ENCODE assay signal across 35 mouse cellular contexts in genomic region chr14:115990764-115991163, GRCm38 (mm10).
"Had no signal": no experiment of that assay in that cellular context is flagged by ENCODE, and none has a peak within 500 bp of the region (broad histone marks: within the 10 kb centered on the region; RNA-seq: fewer than 3 reads in every experiment).

No protein-coding gene starts in this region.

- H3K9ac ChIP-seq: heart, embryonic 12.5 days; heart, embryonic 13.5 days; heart, embryonic 15.5 days; hindbrain, embryonic 12.5 days; hindbrain, embryonic 13.5 days; hindbrain, embryonic 14.5 days; hindbrain, embryonic 15.5 days; intestine, embryonic 15.5 days; kidney, embryonic 15.5 days had no signal

- H3K27ac ChIP-seq: heart, embryonic 10.5 days; heart, embryonic 13.5 days; heart, embryonic 15.5 days; hindbrain, embryonic 10.5 days; hindbrain, embryonic 12.5 days; hindbrain, embryonic 13.5 days; hindbrain, embryonic 14.5 days; hindbrain, embryonic 15.5 days; hindbrain, postnatal 0 days; intestine, embryonic 15.5 days; kidney, embryonic 15.5 days; kidney, postnatal 0 days; layer of hippocampus, adult 2 months had no signal

- ATAC-seq: hindbrain, embryonic 16.5 days; hindbrain, postnatal 0 days; inflammation-experienced regulatory T-cells, adult 6 months; intestine, embryonic 15.5 days; intestine, embryonic 16.5 days; intestine, postnatal 0 days had no signal

- DNase-seq: heart, postnatal 10 days; heart, postnatal 14 days; heart, postnatal 36 days; heart, postnatal 4 days; kidney, adult 11 months; kidney, adult 18-20 months; kidney, adult 2 months; kidney, adult 8-10 months; kidney, adult 9 months; kidney, postnatal 10 days; kidney, postnatal 14 days; kidney, postnatal 25 days; kidney, postnatal 36 days; kidney, postnatal 4 days; layer of hippocampus, adult 9-11 months; layer of hippocampus, postnatal 36 days had no signal

- H3K4me2 ChIP-seq: heart, embryonic 11.5 days; heart, embryonic 12.5 days; heart, embryonic 13.5 days; heart, embryonic 15.5 days; hindbrain, embryonic 12.5 days; hindbrain, embryonic 13.5 days; hindbrain, embryonic 14.5 days; hindbrain, embryonic 15.5 days; intestine, embryonic 15.5 days; kidney, embryonic 15.5 days had no signal

- H3K9me3 ChIP-seq: heart, embryonic 10.5 days; heart, embryonic 12.5 days; heart, embryonic 13.5 days; heart, embryonic 15.5 days; hindbrain, embryonic 10.5 days; hindbrain, embryonic 12.5 days; hindbrain, embryonic 13.5 days; hindbrain, embryonic 15.5 days; intestine, embryonic 15.5 days; kidney, embryonic 15.5 days had no signal

- H3K27me3 ChIP-seq: heart, embryonic 12.5 days; heart, embryonic 13.5 days; heart, embryonic 15.5 days; hindbrain, embryonic 12.5 days; hindbrain, embryonic 13.5 days; hindbrain, embryonic 15.5 days; intestine, embryonic 15.5 days; kidney, embryonic 15.5 days had no signal

- H3K4me3 ChIP-seq: heart, embryonic 10.5 days; heart, embryonic 12.5 days; heart, embryonic 13.5 days; heart, embryonic 15.5 days; hindbrain, embryonic 10.5 days; hindbrain, embryonic 12.5 days; hindbrain, embryonic 13.5 days; hindbrain, embryonic 15.5 days; intestine, embryonic 15.5 days; kidney, embryonic 15.5 days; layer of hippocampus, adult 2 months had no signal

- H3K36me3 ChIP-seq: heart, embryonic 10.5 days; heart, embryonic 12.5 days; heart, embryonic 13.5 days; heart, embryonic 15.5 days; hindbrain, embryonic 10.5 days; hindbrain, embryonic 12.5 days; hindbrain, embryonic 13.5 days; hindbrain, embryonic 15.5 days; intestine, embryonic 15.5 days; kidney, embryonic 15.5 days had no signal

- H3K4me1 ChIP-seq: heart, embryonic 10.5 days; heart, embryonic 12.5 days; heart, embryonic 13.5 days; heart, embryonic 15.5 days; hindbrain, embryonic 10.5 days; hindbrain, embryonic 12.5 days; hindbrain, embryonic 13.5 days; hindbrain, embryonic 15.5 days; intestine, embryonic 15.5 days; kidney, embryonic 15.5 days had no signal
